Mouse (Mus musculus): ENCODE measurements around the gene Mylpf. TPM values are rescaled to one million over a fixed set of nuclear protein-coding genes. Genes with fewer than 3 reads are reported as not detected.

Mylpf gene
- total RNA-seq, 2 experiments from 2014 or later = 37,212 to 46,634 TPM

DNA sequence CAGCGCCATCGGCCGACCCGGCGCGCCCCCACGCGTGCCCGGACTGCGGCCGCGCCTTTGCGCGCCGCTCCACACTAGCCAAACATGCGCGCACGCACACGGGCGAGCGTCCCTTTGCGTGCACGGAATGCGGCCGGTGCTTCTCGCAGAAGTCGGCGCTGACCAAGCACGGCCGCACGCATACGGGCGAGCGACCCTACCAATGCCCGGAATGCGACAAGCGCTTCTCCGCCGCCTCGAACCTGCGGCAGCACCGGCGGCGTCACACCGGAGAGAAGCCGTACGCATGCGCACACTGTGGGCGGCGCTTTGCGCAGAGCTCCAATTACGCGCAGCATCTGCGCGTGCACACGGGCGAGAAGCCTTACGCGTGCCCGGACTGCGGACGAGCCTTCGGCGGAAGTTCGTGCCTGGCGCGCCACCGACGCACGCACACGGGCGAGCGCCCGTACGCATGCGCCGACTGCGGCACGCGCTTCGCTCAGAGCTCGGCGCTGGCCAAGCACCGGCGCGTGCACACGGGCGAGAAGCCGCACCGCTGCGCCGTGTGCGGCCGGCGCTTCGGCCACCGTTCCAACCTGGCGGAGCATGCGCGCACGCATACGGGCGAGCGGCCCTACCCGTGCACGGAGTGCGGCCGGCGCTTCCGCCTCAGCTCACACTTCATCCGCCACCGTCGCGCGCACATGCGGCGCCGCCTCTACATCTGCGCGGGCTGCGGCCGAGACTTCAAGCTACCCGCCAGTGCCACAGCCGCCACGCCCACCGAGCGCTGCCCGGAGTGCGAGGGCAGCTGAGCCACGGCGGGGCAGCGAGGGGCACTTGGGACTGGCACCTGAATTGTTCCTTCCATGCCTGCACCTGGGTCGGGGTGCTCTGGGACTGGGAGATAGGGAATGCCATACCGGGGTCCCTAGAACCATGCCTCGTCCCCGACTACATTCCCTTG is 45.4 kb downstream of the Mylpf start:
- intact Hi-C loops (cut with DNase I) = no loop called here
- peak; percentile 91 for DNase-seq

DNA sequence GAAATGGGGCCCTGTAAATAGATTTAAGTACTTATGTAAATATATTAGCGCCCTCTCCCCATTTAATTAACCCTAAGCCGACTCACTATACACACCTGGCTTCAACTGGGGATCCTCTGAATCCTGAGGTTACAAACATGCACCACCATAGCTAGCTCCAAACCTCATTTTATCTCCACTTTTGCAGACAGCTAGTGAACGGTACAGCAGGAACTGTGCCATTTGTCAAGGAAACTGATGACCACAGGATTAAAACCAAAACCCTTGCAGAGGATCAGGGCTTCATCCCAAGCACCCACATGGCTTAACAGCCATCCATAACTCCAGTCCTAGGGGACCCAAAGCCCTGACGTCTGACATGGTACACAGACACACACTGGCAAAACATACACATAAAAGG is 46.3 kb downstream of the Mylpf start:
- intact Hi-C loops (cut with DNase I) = no loop called here
- no peak for DNase-seq

GRCm38 (mm10) chr7:127255965-127256364 is 47.3 kb downstream of the Mylpf start:
- intact Hi-C loops (cut with DNase I) = no loop called here

GRCm38 (mm10) chr7:127256518-127256917 is 47.8 kb downstream of the Mylpf start:
- DNase-seq = no peak
- intact Hi-C loops (cut with DNase I) = no loop called here

More at GRCm38 (mm10) chr7:127255965-127256364, 47.3 kb downstream of the Mylpf start:
- DNase-seq = no peak

DNA sequence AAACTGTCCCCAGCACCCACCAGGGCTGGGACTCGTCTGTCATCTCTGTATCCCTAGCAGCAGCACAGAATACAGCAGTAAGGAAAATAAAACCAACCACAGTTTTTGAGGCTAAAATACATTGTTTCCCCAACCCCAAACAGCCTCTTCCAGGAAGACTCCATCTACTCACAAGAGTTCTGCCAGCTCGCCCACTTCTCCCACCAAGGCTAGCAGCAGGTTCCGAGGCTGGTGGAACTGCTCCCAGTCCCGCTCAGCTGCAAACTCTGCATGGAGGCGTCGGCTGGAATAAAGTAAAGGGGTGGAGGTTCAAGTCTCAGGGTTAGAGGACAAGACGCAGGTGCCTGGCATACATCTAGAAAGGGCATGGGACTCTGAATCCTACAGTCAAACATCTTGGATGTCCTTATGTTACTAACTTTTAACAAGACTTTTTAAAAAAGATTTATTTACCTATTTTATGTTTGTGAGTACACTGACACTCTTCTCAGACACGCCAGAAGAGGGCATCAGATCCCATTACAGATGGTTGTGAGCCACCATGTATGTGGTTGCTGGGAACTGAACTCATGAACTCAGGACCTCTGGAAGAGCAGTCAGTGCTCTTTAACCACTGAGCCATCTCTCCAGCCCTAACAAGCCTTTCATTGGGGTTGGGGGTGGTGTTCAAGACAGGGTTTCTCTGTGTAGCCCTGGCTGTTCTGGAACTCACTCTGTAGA is 50.7 kb downstream of the Mylpf start:
- DNase-seq = no peak
- intact Hi-C loops (cut with DNase I) = no loop called here

DNA sequence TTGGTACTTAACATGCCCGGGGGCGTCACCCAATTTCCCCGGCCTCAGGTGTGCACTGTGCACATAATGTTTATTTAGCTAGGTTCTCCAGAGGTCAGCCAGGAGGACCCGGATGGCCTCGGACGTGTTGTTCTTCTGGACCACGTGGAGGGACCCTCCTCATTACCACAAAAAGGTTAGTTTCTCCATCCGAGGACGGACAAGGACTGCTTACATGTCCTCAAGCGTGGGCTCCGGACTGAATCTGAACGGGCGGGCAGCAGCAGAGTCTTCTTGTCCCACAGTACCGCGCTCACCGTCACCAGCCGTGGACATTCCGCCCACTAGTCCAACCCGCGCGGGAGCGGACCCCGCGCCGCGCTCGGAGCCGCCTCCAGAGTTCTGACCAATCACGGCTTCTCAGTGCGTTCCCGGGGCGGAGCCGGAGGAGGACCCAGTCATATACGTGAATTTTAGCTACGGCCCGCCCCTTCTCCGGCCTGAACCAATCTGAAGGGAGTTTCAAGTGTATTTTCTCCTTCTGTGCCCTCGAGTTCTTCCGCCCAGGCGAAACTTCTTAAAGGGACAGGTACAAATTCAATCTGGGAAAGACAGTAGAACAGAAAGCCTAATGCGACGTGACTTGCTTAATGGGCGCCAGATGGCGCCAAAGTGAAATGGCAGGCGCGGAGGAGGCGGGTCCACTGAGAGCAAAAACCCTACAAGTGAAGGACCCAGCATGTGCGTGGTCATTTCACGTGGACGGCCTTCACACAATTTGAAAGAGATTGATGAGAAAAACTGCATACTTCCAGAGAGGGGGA is 51.8 kb downstream of the Mylpf start, which contains the start of gene Dctpp1:
Dctpp1 (minus strand) TSS at position 401 of the 803 bp plus-strand sequence.
- peak; percentile 94 to 95 for DNase-seq
- intact Hi-C loops (cut with DNase I) = no loop called here

DNA sequence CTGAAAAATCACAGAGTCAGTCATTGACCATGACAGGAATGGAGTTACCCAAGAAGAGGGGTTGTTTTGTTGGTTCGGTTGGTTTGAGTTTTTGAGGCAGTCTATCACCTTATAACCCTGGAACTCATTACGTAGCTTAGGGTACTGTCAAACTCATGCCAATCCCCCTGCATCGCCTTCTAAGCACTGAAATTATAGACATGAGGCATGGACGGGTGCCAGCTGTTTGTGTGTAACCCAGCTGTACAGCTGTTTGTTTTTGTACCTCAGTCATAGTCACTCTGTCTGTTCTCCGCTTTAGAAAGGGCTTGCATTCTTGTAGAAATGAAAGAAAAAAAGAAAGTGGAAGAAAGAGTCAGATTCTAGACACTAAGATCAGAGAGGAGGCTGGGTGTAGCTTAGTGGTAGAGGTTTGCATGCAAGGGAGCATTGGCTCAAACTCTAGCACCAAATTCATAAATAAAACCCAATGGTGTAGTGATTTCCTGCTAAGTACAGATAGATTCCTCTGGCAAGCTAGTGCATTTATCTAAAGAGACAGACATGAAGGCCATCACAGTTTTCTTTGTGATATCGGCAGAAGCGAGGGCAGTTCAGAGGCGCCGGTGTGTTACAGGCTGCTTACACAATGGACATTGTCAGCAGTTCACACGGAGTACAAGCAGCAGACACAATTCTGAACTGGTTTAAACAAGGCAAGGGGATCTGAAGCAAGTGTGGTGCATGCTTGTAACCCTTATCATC is 53.7 kb downstream of the Mylpf start:
- intact Hi-C loops (cut with DNase I) = no loop called here
- no peak for DNase-seq

DNA sequence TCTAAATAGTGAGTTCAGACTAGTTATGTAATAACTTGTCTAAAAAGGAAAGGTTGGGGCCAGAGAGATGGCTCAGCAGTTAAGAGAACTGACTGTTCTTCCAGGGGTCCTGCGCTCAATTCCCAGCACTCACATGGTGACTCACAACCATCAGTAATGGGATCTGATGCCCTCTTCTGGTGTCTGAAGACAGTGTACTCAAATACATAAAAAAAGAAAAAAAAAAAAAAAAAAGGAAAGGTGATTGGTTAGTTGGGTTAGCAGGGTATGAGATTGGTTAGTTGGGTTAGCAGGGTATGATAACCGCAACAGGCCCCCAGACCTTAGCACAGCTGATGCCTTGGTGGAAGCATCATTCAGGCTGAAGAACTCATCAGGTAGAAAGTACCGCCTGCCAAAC is 54.8 kb downstream of the Mylpf start:
- DNase-seq = no peak
- intact Hi-C loops (cut with DNase I) = no loop called here

Other genes starting within 250 kb of the Mylpf start
- 10 to 100 TPM; 28.0 to 37.2 TPM for gene Cdipt, start 233.0 kb upstream of the Mylpf start, total RNA-seq (2021)
- gene Cdiptos, start 232.8 kb upstream of the Mylpf start, total RNA-seq (2021) = under 1 TPM; 0.43 to 0.44 TPM
- gene Mvp, start 194.3 kb upstream of the Mylpf start, total RNA-seq (2021) = 10 to 100 TPM; 20.3 to 25.7 TPM
- not detected for gene Pagr1b, start 192.4 kb upstream of the Mylpf start, total RNA-seq (2021)
- 10 to 100 TPM in 1 of 2 experiments, 1 to 10 TPM in 1; 6.1 to 11.4 TPM for gene Pagr1a, start 191.5 kb upstream of the Mylpf start, total RNA-seq (2021)
- gene Gm42742, start 187.8 kb upstream of the Mylpf start, total RNA-seq (2021) = 10 to 100 TPM; 12.9 to 16.6 TPM
- under 1 TPM; 0.20 to 0.92 TPM for gene Prrt2, start 187.7 kb upstream of the Mylpf start, total RNA-seq (2021)
- 10 to 100 TPM; 69.8 to 76.4 TPM for gene Maz, start 181.9 kb upstream of the Mylpf start, total RNA-seq (2021)
- gene Kif22, start 166.4 kb upstream of the Mylpf start, total RNA-seq (2021) = 1 to 10 TPM in 1 of 2 experiments, under 1 TPM in 1; 0.79 to 1.4 TPM
- gene Zg16, start 121.6 kb upstream of the Mylpf start, total RNA-seq (2021) = not detected
- gene AI467606, start 117.5 kb upstream of the Mylpf start, total RNA-seq (2021) = under 1 TPM; 0.41 to 0.69 TPM
- gene Qprt, start 86.7 kb upstream of the Mylpf start, total RNA-seq (2021) = under 1 TPM; 0.15 to 0.76 TPM
- gene Spn, start 71.1 kb upstream of the Mylpf start, total RNA-seq (2021) = under 1 TPM; 0.07 to 0.26 TPM
- 10 to 100 TPM; 24.1 to 28.0 TPM for gene Cd2bp2, start 12.8 kb upstream of the Mylpf start, total RNA-seq (2021)
- gene Tbc1d10b, start 422 bp upstream of the Mylpf start, total RNA-seq (2021) = 10 to 100 TPM; 25.4 to 31.3 TPM
- 1 to 10 TPM; 3.6 to 4.2 TPM for gene Zfp553, start 24.2 kb downstream of the Mylpf start, total RNA-seq (2021)
- 1 to 10 TPM; 1.4 to 2.4 TPM for gene Sept1, start 24.2 kb downstream of the Mylpf start, total RNA-seq (2021)
- 10 to 100 TPM; 16.4 to 16.8 TPM for gene Zfp771, start 35.4 kb downstream of the Mylpf start, total RNA-seq (2021)
- 10 to 100 TPM; 26.8 to 29.1 TPM for gene Dctpp1, start 51.8 kb downstream of the Mylpf start, total RNA-seq (2021)
- gene Sephs2, start 65.2 kb downstream of the Mylpf start, total RNA-seq (2021) = 10 to 100 TPM; 28.5 to 30.0 TPM
- under 1 TPM; 0.27 to 0.79 TPM for gene Itgal, start 87.4 kb downstream of the Mylpf start, total RNA-seq (2021)
- gene Zfp768, start 136.7 kb downstream of the Mylpf start, total RNA-seq (2021) = 10 to 100 TPM; 29.4 to 30.7 TPM
- gene Zfp747, start 167.2 kb downstream of the Mylpf start, total RNA-seq (2021) = 1 to 10 TPM; 1.6 to 3.2 TPM
- 1 to 10 TPM; 1.3 to 2.0 TPM for gene 9130019O22Rik, start 178.3 kb downstream of the Mylpf start, total RNA-seq (2021)
- 1 to 10 TPM; 1.3 to 2.6 TPM for gene E430018J23Rik, start 184.7 kb downstream of the Mylpf start, total RNA-seq (2021)
- gene Zfp764, start 197.9 kb downstream of the Mylpf start, total RNA-seq (2021) = 1 to 10 TPM in 1 of 2 experiments, under 1 TPM in 1; 0.89 to 2.1 TPM
- gene Zfp688, start 213.2 kb downstream of the Mylpf start, total RNA-seq (2021) = 1 to 10 TPM; 1.3 to 1.7 TPM
- gene Zfp689, start 240.3 kb downstream of the Mylpf start, total RNA-seq (2021) = under 1 TPM; 0.69 to 0.87 TPM

Measured in gastrocnemius, postnatal 36 days (tissue).